Mouse (Mus musculus) MEL (cell line): ENCODE results near the gene Pdk2. TPM values are rescaled to one million over a fixed set of nuclear protein-coding genes. Genes with fewer than 3 reads are reported as not detected.

Experiments
- DNase-seq: peaks from one replicate; pipeline ENCODE4 v3.0.0; 2011; ENCODE audit warnings: low read depth, low spot score
- H3K27ac ChIP-seq: 2 replicates; pipeline ENCODE4 v1.5.1; 2012; ENCODE audit warnings: low read depth, mild to moderate bottlenecking, control low read depth, low read length, moderate library complexity; ENCODE audit not compliant: control insufficient read depth
- H3K27me3 ChIP-seq, 2 experiments: fragments of 150-350 bp in 1 of 2; sonication (generic) in 1 of 2; 2 replicates each; pipeline ENCODE4 v1.6.1; 2012; ENCODE audit warnings: low read length in 2 of 2, mild to moderate bottlenecking in 2 of 2, improper control_type of control experiment in 1 of 2, moderate library complexity in 1 of 2; ENCODE audit not compliant: insufficient read depth in 2 of 2, control insufficient read depth in 1 of 2
- H3K36me3 ChIP-seq, 2 experiments: 2 replicates each; pipeline ENCODE4 v1.6.1; 2012 to 2014; ENCODE audit warnings: low read length in 2 of 2, improper control_type of control experiment in 1 of 2, inconsistent platforms in 1 of 2, mild to moderate bottlenecking in 1 of 2; ENCODE audit not compliant: insufficient read depth in 2 of 2, control insufficient read depth in 1 of 2
- H3K4me1 ChIP-seq, 2 experiments: fragments of 150-350 bp in 1 of 2; sonication (generic) in 1 of 2; 2 replicates each; pipeline ENCODE4 v1.6.1; 2012; ENCODE audit warnings: low read length in 2 of 2, improper control_type of control experiment in 1 of 2, mild to moderate bottlenecking in 1 of 2; ENCODE audit not compliant: insufficient read depth in 2 of 2, control insufficient read depth in 1 of 2
- H3K4me3 ChIP-seq, 2 experiments: fragments of 150-350 bp in 1 of 2; sonication (generic) in 1 of 2; 2 replicates each; pipeline ENCODE4 v1.5.1; 2012; ENCODE audit warnings: low read depth in 2 of 2, low read length in 2 of 2, mild to moderate bottlenecking in 2 of 2, moderate library complexity in 2 of 2, control low read depth in 1 of 2, improper control_type of control experiment in 1 of 2; ENCODE audit not compliant: control insufficient read depth in 1 of 2, insufficient read depth in 1 of 2
- H3K79me2 ChIP-seq: 2 replicates; pipeline ENCODE4 v1.6.1; 2012; ENCODE audit warnings: mild to moderate bottlenecking, low read length, moderate library complexity; ENCODE audit not compliant: control insufficient read depth, poor library complexity, insufficient read depth
- H3K9ac ChIP-seq: 2 replicates; pipeline ENCODE4 v1.6.1; 2012; ENCODE audit warnings: low read depth, mild to moderate bottlenecking, control low read depth, low read length, moderate library complexity; ENCODE audit not compliant: control insufficient read depth, poor library complexity, severe bottlenecking
- H3K9me3 ChIP-seq: fragments of 150-350 bp; sonication (generic); replicated peaks from 2 replicates; pipeline ENCODE4 v1.6.1; 2012; ENCODE audit warnings: mild to moderate bottlenecking, low read length, improper control_type of control experiment, moderate library complexity; ENCODE audit not compliant: insufficient read depth
- ELF1 ChIP-seq: IDR thresholded peaks from 2 replicates; pipeline ENCODE4 v1.6.1; 2014; ENCODE audit warnings: low read depth, mild to moderate bottlenecking, inconsistent platforms, low read length, improper control_type of control experiment, moderate library complexity
- ETS1 ChIP-seq: IDR thresholded peaks from 2 replicates; pipeline ENCODE4 v1.6.1; 2012; ENCODE audit warnings: low read depth, mild to moderate bottlenecking, inconsistent platforms, low read length, improper control_type of control experiment, moderate library complexity
- HCFC1 ChIP-seq: IDR thresholded peaks from 2 replicates; pipeline ENCODE4 v1.6.1; 2012; ENCODE audit warnings: low read depth, mild to moderate bottlenecking, inconsistent platforms, low read length, improper control_type of control experiment, moderate library complexity
- MAZ ChIP-seq: IDR thresholded peaks from 2 replicates; pipeline ENCODE4 v1.6.1; 2012; ENCODE audit warnings: low read depth, mild to moderate bottlenecking, inconsistent platforms, low read length, improper control_type of control experiment
- MXI1 ChIP-seq: IDR thresholded peaks from 2 replicates; pipeline ENCODE4 v1.6.1; 2011; ENCODE audit warnings: mild to moderate bottlenecking, low read depth, low read length, improper control_type of control experiment
- MYB ChIP-seq: IDR thresholded peaks from 2 replicates; pipeline ENCODE4 v1.6.1; 2011; ENCODE audit warnings: mild to moderate bottlenecking, low read depth, low read length, improper control_type of control experiment
- NELFE ChIP-seq: IDR thresholded peaks from 2 replicates; pipeline ENCODE4 v1.6.1; 2011; ENCODE audit warnings: low read depth, low read length, improper control_type of control experiment
- POLR2A ChIP-seq, 2 experiments: IDR thresholded peaks; 2 replicates each; pipeline ENCODE4 v1.6.1; 2011 to 2012; ENCODE audit warnings: low read length in 2 of 2, mild to moderate bottlenecking in 2 of 2, control low read depth in 1 of 2, improper control_type of control experiment in 1 of 2, low read depth in 1 of 2, moderate library complexity in 1 of 2; ENCODE audit not compliant: control insufficient read depth in 1 of 2, insufficient read depth in 1 of 2, poor library complexity in 1 of 2
- POLR2AphosphoS2 ChIP-seq: IDR thresholded peaks from 2 replicates; pipeline ENCODE4 v1.6.1; 2011; ENCODE audit warnings: low read length, improper control_type of control experiment
- POLR2AphosphoS5 ChIP-seq: IDR thresholded peaks from 2 replicates; pipeline ENCODE4 v1.6.1; 2012; ENCODE audit warnings: low read depth, borderline replicate concordance, mild to moderate bottlenecking, inconsistent platforms, low read length, moderate library complexity, mixed read lengths
- RAD21 ChIP-seq: IDR thresholded peaks from 2 replicates; pipeline ENCODE4 v1.6.1; 2011; ENCODE audit warnings: mild to moderate bottlenecking, low read depth, low read length, improper control_type of control experiment
- SIN3A ChIP-seq: IDR thresholded peaks from 2 replicates; pipeline ENCODE4 v1.6.1; 2012; ENCODE audit warnings: low read length, improper control_type of control experiment, inconsistent platforms
- SMC3 ChIP-seq: IDR thresholded peaks from 2 replicates; pipeline ENCODE4 v1.6.1; 2011; ENCODE audit warnings: low read depth, low read length, improper control_type of control experiment
- TAL1 ChIP-seq: IDR thresholded peaks from 2 replicates; pipeline ENCODE4 v1.6.1; 2012; ENCODE audit warnings: mild to moderate bottlenecking, inconsistent platforms, low read length, moderate library complexity, mixed read lengths
- TBP ChIP-seq: IDR thresholded peaks from 2 replicates; pipeline ENCODE4 v1.8.0; 2011; ENCODE audit warnings: low read depth, low read length, improper control_type of control experiment
- TCF12 ChIP-seq: IDR thresholded peaks from 2 replicates; pipeline ENCODE4 v1.6.1; 2014; ENCODE audit warnings: low read depth, mild to moderate bottlenecking, inconsistent platforms, low read length, improper control_type of control experiment, moderate library complexity
- UBTF ChIP-seq: IDR thresholded peaks from 2 replicates; pipeline ENCODE4 v1.6.1; 2012; ENCODE audit warnings: low read depth, mild to moderate bottlenecking, inconsistent platforms, low read length, improper control_type of control experiment, moderate library complexity, borderline replicate concordance; ENCODE audit not compliant: insufficient read depth
- USF1 ChIP-seq: IDR thresholded peaks from 2 replicates; pipeline ENCODE4 v1.6.1; 2014; ENCODE audit warnings: low read depth, mild to moderate bottlenecking, inconsistent platforms, low read length, improper control_type of control experiment, moderate library complexity
- ZKSCAN1 ChIP-seq: IDR thresholded peaks from 2 replicates; pipeline ENCODE4 v1.6.1; 2012; ENCODE audit warnings: low read depth, mild to moderate bottlenecking, inconsistent platforms, low read length, improper control_type of control experiment, moderate library complexity
- ZMIZ1 ChIP-seq: IDR thresholded peaks from 2 replicates; pipeline ENCODE4 v1.6.1; 2012; ENCODE audit warnings: low read depth, mild to moderate bottlenecking, inconsistent platforms, low read length, improper control_type of control experiment, moderate library complexity
- polyA plus RNA-seq, 2 experiments: library from polyadenylated mRNA; stranded (reverse) in 1 of 2; unstranded in 1 of 2; fragments of >175 nt in 1 of 2; fragments of >200 nt in 1 of 2; gene quantifications; 2 replicates each; pipeline versions ENCODE4 v1.2.1 to v1.2.4; 2012; ENCODE audit warnings: low replicate concordance in 2 of 2, low read depth in 1 of 2; ENCODE audit not compliant: insufficient read length in 2 of 2, insufficient read depth in 1 of 2, missing spikeins in 1 of 2
- total RNA-seq: library from RNA; depleted of rRNA; stranded (reverse); fragments of 300-350 nt; gene quantifications from 2 replicates; pipeline ENCODE4 v1.2.3, GENCODE M21; 2012

Pdk2 gene
- total and polyA plus RNA-seq, 3 experiments: 0.81 to 8.0 TPM; not detected in 1

- no peak for TF ChIP-seq POLR2AphosphoS5
These were observed 33.7 kb downstream of the Pdk2 start (continued) for GRCm38 (mm10) chr11:95007418-95007817.

GRCm38 (mm10) chr11:95006525-95007219, 34.5 kb downstream of the Pdk2 start:
- Histone ChIP-seq H3K36me3 (peaks cover 5 to 38% of the 10 kb centered on the region in 2 experiments), H3K27me3 (no peaks in the 10 kb centered on the region), H3K9me3 (no peaks in the 10 kb centered on the region), H3K79me2 (peaks cover 19% of the 10 kb centered on the region), H3K27ac (peak overlapping the region; percentile 72), H3K4me1 (peaks cover 0 to 56% of the 10 kb centered on the region in 2 experiments; a peak in 3 of 4 replicates), H3K4me3 (peak overlapping the region; percentile 31 to 45), H3K9ac (peak overlapping the region; percentile 61)
- peak; percentile 77 for TF ChIP-seq HCFC1
- 0 out of 2 replicates have a peak, but pooled peaks have one; percentile 33 for TF ChIP-seq TCF12
- TF ChIP-seq ETS1: 0 out of 2 replicates have a peak, but pooled peaks have one; percentile 6
- peak; percentile 63 for TF ChIP-seq MXI1
- TF ChIP-seq MAZ: peak; percentile 97
- TF ChIP-seq POLR2AphosphoS2: peak; percentile 98
- TF ChIP-seq RAD21: no peak
- TF ChIP-seq POLR2A (IDR thresholded peaks at IDR 0.05; ENCODE audit: control insufficient read depth in 1 of 2, insufficient read depth in 1 of 2, low read depth in 1 of 2, low read length in 2 of 2, poor library complexity in 1 of 2): peak in 1 of 2 experiments; percentile 39; a peak in 2 of 4 replicates
- TF ChIP-seq TAL1: no peak
- peak; percentile 42; the same call in 1 of the 2 replicates for TF ChIP-seq ZKSCAN1
- TF ChIP-seq MYB: no peak
- TF ChIP-seq UBTF: no peak
- peak; percentile 60; the same call in 1 of the 2 replicates for TF ChIP-seq ZMIZ1
- peak; percentile 90 for TF ChIP-seq ELF1
- peak; percentile 52; the same call in 1 of the 2 replicates for TF ChIP-seq NELFE
- TF ChIP-seq SIN3A: peak; percentile 73
- 0 out of 2 replicates have a peak, but pooled peaks have one; percentile 49 for TF ChIP-seq POLR2AphosphoS5
- no peak for TF ChIP-seq USF1
- TF ChIP-seq SMC3: no peak
- 0 out of 2 replicates have a peak, but pooled peaks have one; percentile 22 for TF ChIP-seq TBP
- DNase-seq: peak; percentile 88
